Mouse (Mus musculus) cerebellum, adult 2 months (tissue): ENCODE measurements at regions not wholly inside any gene's neighbourhood (a gene's known extent, or its start where the extent isn't known, plus 50 kb on each side); places are given as distances from the start of the nearest gene placed in this dataset.

Experiments used
- DNase-seq, 2 experiments: peaks; one replicate each; pipeline ENCODE4 v3.0.0; 2021
- H3K27ac ChIP-seq: fragments of 200-500 bp; 2 replicates; pipeline ENCODE4 v1.5.1; 2012; ENCODE audit warnings: low read length, control low read depth, inconsistent platforms; ENCODE audit not compliant: insufficient read depth
- H3K27me3 ChIP-seq: fragments of 200-500 bp; 2 replicates; pipeline ENCODE4 v1.6.1; 2012; ENCODE audit warnings: inconsistent platforms, mild to moderate bottlenecking, low read length, moderate library complexity; ENCODE audit not compliant: control insufficient read depth, insufficient read depth
- H3K4me1 ChIP-seq: fragments of 200-500 bp; 2 replicates; pipeline ENCODE4 v1.6.1; 2011; ENCODE audit warnings: low read length; ENCODE audit not compliant: control insufficient read depth, insufficient read depth
- H3K4me3 ChIP-seq: fragments of 200-500 bp; replicated peaks from 2 replicates; pipeline ENCODE3; 2011; ENCODE audit warnings: mild to moderate bottlenecking, low read depth, low read length, control low read depth; ENCODE audit not compliant: insufficient read depth
- CTCF ChIP-seq: fragments of 200-500 bp; IDR thresholded peaks from 2 replicates; pipeline ENCODE4 v1.5.1; 2011; ENCODE audit warnings: low read depth, mild to moderate bottlenecking, control low read depth, low read length, moderate library complexity, borderline replicate concordance; ENCODE audit not compliant: insufficient read depth
- POLR2A ChIP-seq: fragments of 200-500 bp; IDR thresholded peaks from 2 replicates; pipeline ENCODE4 v1.6.1; 2011; ENCODE audit warnings: low read length, control low read depth, borderline replicate concordance; ENCODE audit not compliant: insufficient read depth
- WGBS: fragments of 180-500 bp; shearing (Covaris S2); methylation state at CpG from one replicate; pipeline ENCODE4 v1.1.7; 2018; 5-methylcytosine and 5-hydroxymethylcytosine counted together

- peak; percentile 75 for TF ChIP-seq CTCF
- no peak for TF ChIP-seq POLR2A
These were observed 59.1 kb downstream of the Bmp15 start for GRCm38 (mm10) chrX:6261469-6261868.

DNA sequence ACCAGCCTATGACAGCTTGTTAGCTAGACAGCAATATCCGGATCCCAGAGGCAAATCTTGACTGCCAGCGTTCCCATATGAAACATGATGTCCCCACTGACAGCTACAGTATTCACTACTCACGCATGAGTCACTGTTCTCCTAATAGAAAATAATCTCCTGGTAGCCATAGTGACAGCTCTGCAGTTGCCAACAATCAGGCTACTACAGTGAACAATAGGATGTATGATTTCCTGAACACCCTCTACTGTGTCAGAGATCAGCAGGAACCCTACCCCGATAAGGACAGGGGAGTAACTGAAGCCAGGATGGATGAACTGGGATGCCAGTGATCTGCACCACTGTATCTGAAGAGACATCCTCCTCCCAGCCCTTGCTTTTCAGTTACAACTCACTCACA is 62.0 kb downstream of the Bmp15 start:
- H3K27me3 ChIP-seq, result no peaks in the 10 kb centered on the region
- TF ChIP-seq POLR2A (no peak), CTCF (no peak)
- no peaks in the 10 kb centered on the region for H3K4me1 ChIP-seq
- no peak overlapping the region for H3K27ac ChIP-seq
- 17% methylated on average over 4 of the region's 4 CpGs for WGBS
- DNase-seq, result no peak
- H3K4me3 ChIP-seq, result no peak overlapping the region

More at GRCm38 (mm10) chrX:6261469-6261868, 59.1 kb downstream of the Bmp15 start:
- WGBS, result 93% methylated on average over 1 of the region's 1 CpGs
- no peaks in the 10 kb centered on the region for H3K27me3 ChIP-seq
- no peak overlapping the region for H3K27ac ChIP-seq
- no peaks in the 10 kb centered on the region for H3K4me1 ChIP-seq
- DNase-seq, result peak; percentile 39 to 56
- no peak overlapping the region for H3K4me3 ChIP-seq

DNA sequence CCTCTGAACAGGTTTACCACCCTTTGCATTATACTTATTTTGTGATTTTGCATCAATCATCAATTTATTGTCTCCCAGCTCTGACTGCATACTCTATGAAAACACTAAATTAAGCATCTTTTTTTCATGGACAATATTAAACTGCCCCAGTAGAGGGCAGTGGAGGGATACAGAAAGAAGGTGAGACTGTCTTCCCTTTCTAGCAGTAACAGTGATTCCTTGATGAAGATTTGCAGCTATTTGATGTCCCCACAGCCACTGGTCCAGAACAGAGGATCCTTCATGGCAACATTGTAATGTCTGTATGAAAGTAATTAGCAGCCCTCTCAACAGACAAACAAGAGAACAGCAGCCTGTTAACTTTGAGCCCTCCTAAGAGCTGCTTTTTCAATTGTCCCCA is 66.5 kb downstream of the Bmp15 start:
- Histone ChIP-seq H3K4me1 (no peaks in the 10 kb centered on the region), H3K27me3 (no peaks in the 10 kb centered on the region), H3K27ac (no peak overlapping the region), H3K4me3 (no peak overlapping the region)
- peak in 1 of 2 experiments; percentile 0 for DNase-seq
- no peak for TF ChIP-seq POLR2A
- no peak for TF ChIP-seq CTCF

DNA sequence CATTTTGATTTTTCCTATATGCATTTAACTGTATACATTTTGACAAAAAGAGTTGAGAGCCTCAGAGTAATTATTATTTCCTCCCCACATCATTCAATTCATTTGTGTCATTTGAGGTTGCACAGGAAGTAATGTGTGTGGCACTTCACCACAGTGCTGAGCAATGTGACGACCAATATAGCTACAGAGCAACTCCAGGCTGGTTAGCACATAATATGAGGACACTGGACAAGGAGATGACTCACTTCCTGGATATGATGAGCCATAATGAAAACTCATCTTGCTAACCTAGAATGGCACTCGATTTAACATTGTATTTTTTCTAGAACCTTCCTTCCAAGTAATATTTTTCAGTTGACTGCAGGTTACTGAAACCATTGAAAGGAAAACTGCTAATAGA is 67.6 kb downstream of the Bmp15 start:
- no peak for TF ChIP-seq CTCF
- TF ChIP-seq POLR2A, result no peak

More for the DNA sequence above, 67.6 kb downstream of the Bmp15 start:
- no peak for DNase-seq
- no peaks in the 10 kb centered on the region for H3K27me3 ChIP-seq
- 53% methylated on average over 2 of the region's 2 CpGs for WGBS
- H3K27ac ChIP-seq, result no peak overlapping the region
- H3K4me1 ChIP-seq, result no peaks in the 10 kb centered on the region
- no peak overlapping the region for H3K4me3 ChIP-seq
